Comparison of ENCODE assay signal across 32 mouse cellular contexts in the genomic region with DNA sequence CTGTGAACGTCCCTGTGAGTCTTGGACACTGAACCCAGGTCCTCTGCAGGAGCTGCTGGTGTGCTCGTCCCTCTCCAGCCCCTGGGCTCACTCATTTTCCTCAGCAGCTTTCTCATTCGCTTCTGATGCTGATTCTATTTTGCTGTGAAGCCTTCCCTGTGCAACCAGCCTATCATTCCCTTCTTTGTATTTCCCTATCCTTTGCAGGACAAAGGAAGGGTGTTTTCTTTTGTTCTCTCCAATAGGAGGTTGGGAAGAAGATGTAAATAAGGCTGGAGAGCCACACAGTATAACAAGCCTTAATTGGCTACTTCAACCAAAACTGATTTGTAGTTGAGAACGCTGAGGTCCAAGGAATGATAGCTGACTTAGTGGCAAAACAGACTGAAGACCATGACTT. TPM values are rescaled to one million over a fixed set of nuclear protein-coding genes. Genes with fewer than 3 reads are reported as not detected.
"Had no signal": no experiment of that assay in that cellular context is flagged by ENCODE, and none has a peak within 500 bp of the region (broad histone marks: within the 10 kb centered on the region; RNA-seq: fewer than 3 reads in every experiment).

No protein-coding gene starts in this region.

- H3K9me3 ChIP-seq: heart, embryonic 10.5 days; heart, embryonic 12.5 days; hindbrain, embryonic 10.5 days; hindbrain, embryonic 13.5 days; intestine, embryonic 15.5 days; kidney, embryonic 15.5 days; limb, embryonic 10.5 days; limb, embryonic 12.5 days; liver, embryonic 13.5 days; liver, embryonic 15.5 days had no signal

- H3K36me3 ChIP-seq: heart, embryonic 10.5 days; heart, embryonic 12.5 days; hindbrain, embryonic 10.5 days; hindbrain, embryonic 13.5 days; intestine, embryonic 15.5 days; kidney, embryonic 15.5 days; limb, embryonic 10.5 days; limb, embryonic 12.5 days; liver, embryonic 13.5 days; liver, embryonic 15.5 days had no signal

- H3K9ac ChIP-seq: heart, embryonic 12.5 days; hindbrain, embryonic 13.5 days; intestine, embryonic 15.5 days; kidney, embryonic 15.5 days; limb, embryonic 12.5 days; liver, embryonic 13.5 days; liver, embryonic 15.5 days had no signal

- H3K4me2 ChIP-seq: heart, embryonic 12.5 days; hindbrain, embryonic 13.5 days; intestine, embryonic 15.5 days; kidney, embryonic 15.5 days; limb, embryonic 12.5 days; liver, embryonic 11.5 days; liver, embryonic 13.5 days; liver, embryonic 15.5 days had no signal

- ATAC-seq: hindbrain, embryonic 16.5 days; inflammation-experienced regulatory T-cells, adult 6 months; intestine, embryonic 15.5 days had no signal

- DNase-seq: gastrocnemius, adult 2 months; gastrocnemius, postnatal 14 days; gastrocnemius, postnatal 36 days; heart, adult 11 months; heart, postnatal 10 days; heart, postnatal 4 days; kidney, adult 11 months; kidney, adult 2 months; kidney, adult 9 months; kidney, postnatal 14 days; kidney, postnatal 36 days; layer of hippocampus, adult 9-11 months; liver; liver, embryonic 13.5 days had no signal

- H3K27ac ChIP-seq: gastrocnemius, adult 2 months; heart, embryonic 10.5 days; hindbrain, embryonic 10.5 days; hindbrain, embryonic 13.5 days; intestine, embryonic 15.5 days; kidney, embryonic 15.5 days; kidney, postnatal 0 days; left cerebral cortex, adult 2 months; limb, embryonic 10.5 days; limb, embryonic 12.5 days; liver, embryonic 13.5 days; liver, embryonic 15.5 days had no signal

- H3K27me3 ChIP-seq: heart, embryonic 12.5 days; hindbrain, embryonic 13.5 days; intestine, embryonic 15.5 days; kidney, embryonic 15.5 days; limb, embryonic 12.5 days; liver, embryonic 13.5 days; liver, embryonic 15.5 days had no signal

- H3K4me3 ChIP-seq: gastrocnemius, adult 2 months; heart, embryonic 10.5 days; heart, embryonic 12.5 days; hindbrain, embryonic 10.5 days; hindbrain, embryonic 13.5 days; intestine, embryonic 15.5 days; kidney, embryonic 15.5 days; left cerebral cortex, adult 2 months; limb, embryonic 10.5 days; limb, embryonic 12.5 days; liver, embryonic 13.5 days; liver, embryonic 15.5 days had no signal

- H3K4me1 ChIP-seq: heart, embryonic 10.5 days; heart, embryonic 12.5 days; hindbrain, embryonic 13.5 days; intestine, embryonic 15.5 days; kidney, embryonic 15.5 days; limb, embryonic 10.5 days; limb, embryonic 12.5 days; liver, embryonic 13.5 days; liver, embryonic 15.5 days had no signal

RNA-seq across cellular contexts. Expression of a gene that starts 2.8 kb away (rescaled TPM):
- polyA plus RNA-seq: frontal cortex, adult 2 months; gonadal fat pad, adult 2 months; heart, embryonic 12.5 days; heart, embryonic 14.5 days; hindbrain, embryonic 10.5 days; hindbrain, embryonic 13.5 days; hindbrain, embryonic 16.5 days; inflammation-experienced regulatory T-cells, adult 6 months; intestine, embryonic 15.5 days; kidney, adult 2 months; kidney, embryonic 15.5 days; kidney, postnatal 0 days; limb, embryonic 10.5 days; limb, embryonic 12.5 days; limb, embryonic 14.5 days; liver, embryonic 11.5 days; liver, embryonic 13.5 days; liver, embryonic 15.5 days had no signal

RNA-seq across cellular contexts. Expression of a gene that starts 45.3 kb away (rescaled TPM):
- polyA plus RNA-seq: frontal cortex, adult 2 months; heart, embryonic 10.5 days; heart, embryonic 12.5 days; heart, embryonic 14.5 days; hindbrain, embryonic 10.5 days; hindbrain, embryonic 13.5 days; hindbrain, embryonic 16.5 days; inflammation-experienced regulatory T-cells, adult 6 months; kidney, embryonic 15.5 days; limb, embryonic 10.5 days; limb, embryonic 12.5 days; limb, embryonic 14.5 days; liver, embryonic 11.5 days; liver, embryonic 13.5 days; liver, embryonic 15.5 days had no signal

RNA-seq across cellular contexts. Expression of a gene that starts 54.9 kb away (rescaled TPM):
- polyA plus RNA-seq: frontal cortex, adult 2 months; heart, embryonic 12.5 days; hindbrain, embryonic 10.5 days; hindbrain, embryonic 13.5 days; hindbrain, embryonic 16.5 days; inflammation-experienced regulatory T-cells, adult 6 months; kidney, postnatal 0 days; limb, embryonic 12.5 days; liver, embryonic 11.5 days; liver, embryonic 13.5 days had no signal
